Mouse (Mus musculus): ENCODE measurements around the gene Gm20736. TPM values are rescaled to one million over a fixed set of nuclear protein-coding genes. Genes with fewer than 3 reads are reported as not detected.

Gene Gm20736
- polyA plus RNA-seq (2012; rRNA removed), result not detected in 2 replicates

DNA sequence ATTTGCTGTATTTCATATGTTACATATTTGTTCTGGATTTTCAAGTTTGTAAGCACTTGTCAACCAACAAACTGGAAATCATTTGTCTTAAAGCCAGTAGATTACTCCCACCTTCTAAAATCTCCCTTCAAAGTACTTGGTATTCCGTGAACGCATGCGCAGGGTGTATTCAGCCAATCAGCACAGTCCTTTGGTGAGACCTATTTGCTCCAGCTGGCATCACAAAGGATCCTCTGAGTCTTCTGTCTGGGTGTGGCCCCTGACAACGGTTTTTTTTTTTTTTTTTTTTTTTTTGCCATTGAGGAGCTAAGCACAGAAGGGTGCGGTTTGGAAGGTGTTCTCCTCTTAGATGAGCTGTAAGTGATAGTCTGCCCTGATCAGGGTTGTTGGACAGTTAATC is at the start of gene Gm20736:
Gm20736 (plus strand) TSS at position 301 of the 400 bp plus-strand sequence.

Other genes with a start within 250 kb of the Gm20736 start
- gene Gm20924, start 170.2 kb upstream of the Gm20736 start, polyA plus RNA-seq (2012; rRNA removed), result not detected in 2 replicates

Measured in central nervous system, embryonic 18 days (tissue).